Mouse (Mus musculus) liver, postnatal 0 days (tissue): ENCODE data around the gene Fam83e. TPM values are rescaled to one million over a fixed set of nuclear protein-coding genes. Genes with fewer than 3 reads are reported as not detected.
A peak's percentile ranks its signal among the peaks of the same experiment; 100 is the strongest.

Experiments
- ATAC-seq: fragments of 200-750 bp; cut with Nextera tagmentation; 2 replicates; pipeline ENCODE4 v1.8.0; 2017; ENCODE audit warnings: mild to moderate bottlenecking, moderate library complexity
- DNase-seq: peaks from one replicate; pipeline ENCODE4 v3.0.0-alpha.2; 2016
- H3K27ac ChIP-seq: fragments of 300-500 bp; sonication (generic); 2 replicates; pipeline ENCODE4 v1.5.1; 2014; ENCODE audit warnings: antibody characterized with exemption, moderate library complexity, mild to moderate bottlenecking, low read depth
- H3K27me3 ChIP-seq: fragments of 300-500 bp; sonication (generic); 2 replicates; pipeline ENCODE4 v1.6.1; 2014; ENCODE audit warnings: low read length, control low read depth, mixed read lengths; ENCODE audit not compliant: insufficient read depth
- H3K36me3 ChIP-seq: fragments of 300-500 bp; sonication (generic); replicated peaks from 2 replicates; pipeline ENCODE4 v1.6.1; 2014; ENCODE audit warnings: mild to moderate bottlenecking, control low read depth, low read length, moderate library complexity, mixed read lengths; ENCODE audit not compliant: insufficient read depth
- H3K4me1 ChIP-seq: fragments of 300-500 bp; sonication (generic); 2 replicates; pipeline ENCODE4 v1.6.1; 2014; ENCODE audit warnings: antibody characterized with exemption, mild to moderate bottlenecking, control low read depth; ENCODE audit not compliant: insufficient read depth
- H3K4me2 ChIP-seq: fragments of 300-500 bp; sonication (generic); 2 replicates; pipeline ENCODE4 v1.6.1; 2014; ENCODE audit warnings: low read depth, mild to moderate bottlenecking, low read length, moderate library complexity, mixed read lengths
- H3K4me3 ChIP-seq: fragments of 300-500 bp; sonication (generic); 2 replicates; pipeline ENCODE4 v1.5.1; 2014; ENCODE audit warnings: low read depth, low read length
- H3K9ac ChIP-seq: fragments of 300-500 bp; sonication (generic); replicated peaks from 2 replicates; pipeline ENCODE4 v1.6.1; 2014; ENCODE audit warnings: mild to moderate bottlenecking, moderate library complexity
- H3K9me3 ChIP-seq: fragments of 300-500 bp; sonication (generic); 2 replicates; pipeline ENCODE4 v1.6.1; 2016; ENCODE audit warnings: mild to moderate bottlenecking, control low read depth, low read length, mixed read lengths
- CTCF ChIP-seq: sonication (generic); IDR thresholded peaks from 2 replicates; pipeline ENCODE4 v1.5.1; 2016; ENCODE audit warnings: antibody characterized with exemption, low read depth
- EP300 ChIP-seq: IDR thresholded peaks from 2 replicates; pipeline ENCODE4 v1.6.1; 2016; ENCODE audit warnings: antibody characterized with exemption, low read depth, mild to moderate bottlenecking
- WGBS: fragments of 180-500 bp; shearing (Covaris S2); extraction: QIAGEN DNeasy Blood & Tissue Kit; methylation state at CpG from one replicate; pipeline ENCODE4 v1.1.7; 2014; ENCODE audit not compliant: insufficient replicate concordance; 5-methylcytosine and 5-hydroxymethylcytosine counted together
- polyA plus RNA-seq: library from polyadenylated mRNA; unstranded; fragments of >200 nt; fragmentation: Nextera tagmentation; extraction: Ambion mirVana; gene quantifications from 2 replicates; pipeline ENCODE4 v1.2.1, GENCODE M21; 2015

The Fam83e gene
- polyA plus RNA-seq, 1 experiment from 2014 or later: 0.13 TPM

DNA sequence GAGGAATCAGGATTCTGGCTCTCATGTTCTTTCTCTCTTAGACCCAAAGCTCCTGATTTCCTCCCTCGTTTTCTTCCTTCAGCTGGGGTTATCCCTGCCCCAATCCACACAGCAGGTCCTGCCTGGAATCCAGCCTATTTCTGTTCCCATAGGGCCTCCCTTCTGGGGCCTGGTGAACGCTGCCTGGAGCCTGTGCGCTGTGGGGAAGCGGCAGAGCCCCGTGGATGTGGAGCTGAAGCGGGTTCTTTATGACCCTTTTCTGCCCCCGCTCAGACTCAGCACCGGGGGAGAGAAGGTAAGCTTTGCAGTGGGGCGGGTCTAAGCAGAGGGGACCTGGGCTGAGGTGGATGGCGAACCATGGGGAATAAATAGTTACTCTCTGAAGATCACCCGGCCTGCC is 19.9 kb upstream of the Fam83e start:
- Histone ChIP-seq H3K27ac (no peak overlapping the region), H3K4me2 (no peak overlapping the region), H3K9me3 (no peaks in the 10 kb centered on the region), H3K4me1 (peaks cover 34% of the 10 kb centered on the region), H3K36me3 (no peaks in the 10 kb centered on the region), H3K4me3 (no peak overlapping the region), H3K9ac (no peak overlapping the region), H3K27me3 (peaks cover 31% of the 10 kb centered on the region)
- DNase-seq (no peak), ATAC-seq (no peak)
- TF ChIP-seq EP300 (no peak), CTCF (no peak)
- 46% methylated on average over 11 of the region's 11 CpGs for WGBS

DNA sequence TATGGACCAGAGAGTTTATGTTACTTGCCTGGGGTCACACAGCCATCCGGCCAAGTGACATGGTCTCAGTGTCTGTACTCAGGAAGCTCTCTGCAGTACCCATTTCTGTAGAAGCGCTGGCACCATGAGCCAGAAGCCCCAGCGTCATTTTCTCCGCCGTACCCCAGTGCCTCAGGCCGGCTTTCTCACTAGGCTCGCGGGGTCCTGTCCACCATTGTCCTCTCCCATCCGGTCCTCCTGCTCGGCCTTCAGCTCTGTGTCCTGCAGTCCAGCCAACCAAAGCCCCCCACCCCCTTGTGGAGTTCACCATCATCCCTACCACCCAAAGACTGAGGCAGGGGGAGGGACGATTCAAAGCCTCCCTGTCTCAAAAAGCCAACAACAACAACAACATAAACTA is 19.4 kb upstream of the Fam83e start:
- Histone ChIP-seq H3K27ac (no peak overlapping the region), H3K9me3 (no peaks in the 10 kb centered on the region), H3K27me3 (peaks cover 31% of the 10 kb centered on the region), H3K36me3 (no peaks in the 10 kb centered on the region), H3K9ac (no peak overlapping the region), H3K4me3 (no peak overlapping the region), H3K4me2 (no peak overlapping the region), H3K4me1 (peaks cover 39% of the 10 kb centered on the region)
- WGBS: 74% methylated on average over 11 of the region's 11 CpGs
- ATAC-seq (no peak), DNase-seq (no peak)
- TF ChIP-seq CTCF: no peak
- TF ChIP-seq EP300: no peak

DNA sequence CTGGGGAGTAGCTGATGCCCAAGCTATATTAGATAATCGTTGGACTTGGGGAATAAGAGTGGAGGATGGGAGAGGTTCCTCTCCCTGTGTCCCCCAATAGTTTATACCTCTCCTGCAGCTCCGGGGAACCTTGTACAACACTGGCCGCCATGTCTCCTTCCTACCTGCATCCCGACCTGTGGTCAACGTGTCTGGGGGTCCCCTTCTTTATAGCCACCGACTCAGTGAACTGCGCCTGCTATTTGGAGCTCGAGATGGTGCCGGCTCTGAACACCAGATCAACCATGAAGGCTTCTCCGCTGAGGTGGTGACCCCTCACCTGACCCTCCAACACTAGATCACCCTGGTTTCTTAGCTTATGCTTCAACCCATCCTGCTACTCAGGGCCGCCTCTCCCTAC is 18.7 kb upstream of the Fam83e start:
- no peaks in the 10 kb centered on the region for H3K36me3 ChIP-seq
- H3K9me3 ChIP-seq: no peaks in the 10 kb centered on the region
- peaks cover 46% of the 10 kb centered on the region for H3K4me1 ChIP-seq
- no peak for ATAC-seq
- no peak overlapping the region for H3K9ac ChIP-seq
- no peak for DNase-seq
- WGBS: 85% methylated on average over 11 of the region's 11 CpGs
- H3K27ac ChIP-seq: no peak overlapping the region
- no peak for TF ChIP-seq CTCF
- no peak for TF ChIP-seq EP300
- H3K27me3 ChIP-seq: peaks cover 31% of the 10 kb centered on the region
- no peak overlapping the region for H3K4me3 ChIP-seq
- H3K4me2 ChIP-seq: no peak overlapping the region

DNA sequence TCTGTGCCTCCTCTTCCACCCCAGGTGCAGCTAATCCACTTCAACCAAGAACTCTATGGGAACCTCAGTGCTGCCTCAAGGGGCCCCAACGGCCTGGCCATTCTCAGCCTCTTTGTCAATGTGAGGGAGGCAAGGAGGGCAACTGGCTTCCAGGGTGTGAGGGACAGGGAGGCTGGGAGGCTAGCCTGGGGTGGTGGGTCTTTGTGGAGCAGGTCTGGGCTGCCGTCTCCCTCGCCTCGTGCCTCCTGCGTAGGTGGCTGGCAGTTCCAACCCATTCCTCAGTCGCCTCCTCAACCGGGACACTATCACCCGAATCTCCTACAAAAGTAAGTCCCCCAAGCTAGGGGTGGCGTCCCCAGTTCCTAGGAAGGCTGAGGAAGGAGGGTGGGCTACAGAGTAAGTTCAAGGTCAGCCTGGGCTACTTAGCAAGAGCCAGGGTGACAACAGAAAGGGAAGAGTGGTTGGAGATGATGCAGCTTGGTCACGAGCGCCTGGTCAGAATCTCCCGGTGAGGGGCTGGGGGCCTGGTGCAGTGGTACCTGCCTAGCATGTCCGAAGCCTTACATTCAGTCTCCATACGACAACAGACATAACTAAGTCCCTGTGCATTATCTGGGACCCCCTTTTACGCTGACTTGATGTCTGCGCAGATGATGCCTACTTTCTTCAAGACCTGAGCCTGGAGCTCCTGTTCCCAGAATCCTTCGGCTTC is 18.0 kb upstream of the Fam83e start:
- WGBS: 87% methylated on average over 17 of the region's 17 CpGs
- Histone ChIP-seq H3K9me3 (no peaks in the 10 kb centered on the region), H3K27me3 (peaks cover 31% of the 10 kb centered on the region), H3K27ac (no peak overlapping the region), H3K36me3 (no peaks in the 10 kb centered on the region), H3K4me1 (peaks cover 50% of the 10 kb centered on the region), H3K4me3 (no peak overlapping the region), H3K9ac (no peak overlapping the region), H3K4me2 (no peak overlapping the region)
- DNase-seq (no peak), ATAC-seq (no peak)
- TF ChIP-seq CTCF (no peak), EP300 (no peak)

DNA sequence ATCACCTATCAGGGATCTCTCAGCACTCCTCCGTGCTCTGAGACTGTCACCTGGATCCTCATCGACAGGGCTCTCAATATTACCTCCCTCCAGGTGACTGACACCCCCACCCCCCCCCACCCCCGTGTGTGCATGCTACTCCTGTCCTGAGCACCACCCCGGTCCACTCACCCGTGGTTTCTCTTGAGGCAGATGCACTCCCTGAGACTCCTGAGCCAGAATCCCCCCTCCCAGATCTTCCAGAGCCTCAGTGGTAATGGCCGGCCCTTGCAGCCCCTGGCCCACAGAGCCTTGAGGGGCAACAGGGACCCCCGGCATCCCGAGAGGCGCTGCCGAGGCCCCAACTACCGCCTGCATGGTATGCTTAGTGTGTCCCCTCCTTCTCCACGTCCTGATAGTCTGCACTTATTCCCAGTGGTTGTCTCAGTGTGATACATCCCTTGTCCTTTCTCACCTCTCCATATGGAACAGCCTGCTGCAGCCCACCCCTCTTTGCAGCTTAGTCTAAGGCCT is 17.4 kb upstream of the Fam83e start:
- Histone ChIP-seq H3K9me3 (no peaks in the 10 kb centered on the region), H3K4me3 (no peak overlapping the region), H3K27me3 (peaks cover 27% of the 10 kb centered on the region), H3K27ac (peak overlapping the region; percentile 77; the same call in 1 of the 2 replicates), H3K9ac (no peak overlapping the region), H3K4me1 (peaks cover 56% of the 10 kb centered on the region), H3K4me2 (peak overlapping the region; percentile 99), H3K36me3 (no peaks in the 10 kb centered on the region)
- TF ChIP-seq EP300 (no peak), CTCF (no peak)
- ATAC-seq: no peak
- no peak for DNase-seq
- 37% methylated on average over 12 of the region's 12 CpGs for WGBS

GRCm38 (mm10) chr7:45704046-45704559 is 16.9 kb upstream of the Fam83e start:
- WGBS: 1% methylated on average over 13 of the region's 13 CpGs
- DNase-seq: peak; percentile 61
- ATAC-seq: peak; percentile 71
- H3K36me3 ChIP-seq: no peaks in the 10 kb centered on the region
- peaks cover 60% of the 10 kb centered on the region for H3K4me1 ChIP-seq
- H3K27ac ChIP-seq: peak overlapping the region; percentile 77
- peaks cover 22% of the 10 kb centered on the region for H3K27me3 ChIP-seq
- H3K9me3 ChIP-seq: no peaks in the 10 kb centered on the region
- H3K4me2 ChIP-seq: peak overlapping the region; percentile 99
- peak overlapping the region; percentile 32 for H3K4me3 ChIP-seq
- TF ChIP-seq CTCF (no peak), EP300 (no peak)
- H3K9ac ChIP-seq: 0 out of 2 replicates have a peak overlapping the region, but pooled peaks have one; percentile 50
